Mouse (Mus musculus) liver, embryonic 14.5 days (tissue): ENCODE results near the gene Dyrk3. TPM values are rescaled to one million over a fixed set of nuclear protein-coding genes. Genes with fewer than 3 reads are reported as not detected.

Experiments
- ATAC-seq: fragments of 200-750 bp; cut with Nextera tagmentation; 2 replicates; pipeline ENCODE4 v1.8.0; 2017; ENCODE audit warnings: moderate number of reproducible peaks, mild to moderate bottlenecking, moderate library complexity; ENCODE audit not compliant: insufficient read depth
- DNase-seq, 3 experiments: peaks; one replicate each; pipeline ENCODE4 v3.0.0-alpha.2; 2012 to 2013; ENCODE audit warnings: low read depth in 3 of 3, low spot score in 3 of 3
- H3K27ac ChIP-seq: fragments of 300-500 bp; sonication (generic); 2 replicates; pipeline ENCODE4 v1.5.1; 2014; ENCODE audit warnings: moderate library complexity, mild to moderate bottlenecking, control low read depth, inconsistent platforms
- H3K27me3 ChIP-seq: fragments of 300-500 bp; sonication (generic); 2 replicates; pipeline ENCODE4 v1.6.1; 2014; ENCODE audit warnings: mild to moderate bottlenecking, low read length, moderate library complexity; ENCODE audit not compliant: control insufficient read depth, insufficient read depth
- H3K36me3 ChIP-seq: fragments of 300-500 bp; sonication (generic); replicated peaks from 2 replicates; pipeline ENCODE4 v1.6.1; 2014; ENCODE audit warnings: low read depth; ENCODE audit not compliant: control insufficient read depth, insufficient read depth
- H3K4me1 ChIP-seq, 2 experiments: fragments of 200-500 bp in 1 of 2; fragments of 300-500 bp in 1 of 2; sonication (generic) in 1 of 2; replicated peaks; 2 replicates each; pipeline ENCODE4 v1.6.1; 2012 to 2014; ENCODE audit warnings: antibody characterized with exemption in 1 of 2, inconsistent platforms in 1 of 2, low read length in 1 of 2; ENCODE audit not compliant: control insufficient read depth in 2 of 2, insufficient read depth in 2 of 2
- H3K4me2 ChIP-seq: fragments of 300-500 bp; sonication (generic); 2 replicates; pipeline ENCODE4 v1.6.1; 2014; ENCODE audit warnings: low read depth, mild to moderate bottlenecking, control low read depth, moderate library complexity
- H3K4me3 ChIP-seq, 2 experiments: fragments of 200-500 bp in 1 of 2; fragments of 300-500 bp in 1 of 2; sonication (generic) in 1 of 2; 2 replicates each; pipeline ENCODE4 v1.5.1; 2012 to 2014; ENCODE audit warnings: low read depth in 2 of 2, low read length in 2 of 2, mild to moderate bottlenecking in 2 of 2, control low read depth in 1 of 2, inconsistent platforms in 1 of 2, moderate library complexity in 1 of 2; ENCODE audit not compliant: insufficient read depth in 1 of 2
- H3K9ac ChIP-seq: fragments of 300-500 bp; sonication (generic); replicated peaks from 2 replicates; pipeline ENCODE4 v1.6.1; 2014; ENCODE audit warnings: mild to moderate bottlenecking, control low read depth, moderate library complexity
- H3K9me3 ChIP-seq: fragments of 300-500 bp; sonication (generic); 2 replicates; pipeline ENCODE4 v1.6.1; 2016; ENCODE audit warnings: low read length, mixed read lengths; ENCODE audit not compliant: control insufficient read depth
- CTCF ChIP-seq: IDR thresholded peaks from 2 replicates; pipeline ENCODE4 v1.5.1; 2016; ENCODE audit warnings: antibody characterized with exemption, low read depth, control low read depth
- EP300 ChIP-seq: IDR thresholded peaks from 2 replicates; pipeline ENCODE4 v1.6.1; 2016; ENCODE audit warnings: antibody characterized with exemption, low read depth
- WGBS: fragments of 180-500 bp; shearing (Covaris S2); extraction: QIAGEN DNeasy Blood & Tissue Kit; methylation state at CpG from one replicate; pipeline ENCODE4 v1.1.7; 2014; ENCODE audit not compliant: insufficient replicate concordance; 5-methylcytosine and 5-hydroxymethylcytosine counted together
- polyA plus RNA-seq, 2 experiments: library from polyadenylated mRNA; depleted of rRNA in 1 of 2; stranded (reverse) in 1 of 2; unstranded in 1 of 2; fragments of >200 nt; fragmentation: Nextera tagmentation in 1 of 2; extraction: Ambion mirVana in 1 of 2; gene quantifications; 2 replicates each; pipeline versions ENCODE4 v1.2.1 to v1.2.3; 2012 to 2014

The Dyrk3 gene
- polyA plus RNA-seq (2012; rRNA removed): 8.5 and 10.6 TPM in 2 replicates
- polyA plus RNA-seq (2014; fragmentation: Nextera tagmentation; extraction: Ambion mirVana): 14.3 and 14.9 TPM in 2 replicates

GRCm38 (mm10) chr1:131138191-131139016, at the start of gene Dyrk3:
Gene Dyrk3 (minus strand): TSS chr1:131138340.
- Histone ChIP-seq H3K27ac (peak within 1 kb of the TSS; percentile 88), H3K4me1 (peaks cover 18 to 29% of the 10 kb centered on the region in 2 experiments), H3K4me2 (peak within 1 kb of the TSS; percentile 92), H3K9ac (peak within 1 kb of the TSS; percentile 93), H3K27me3 (no peaks in the 10 kb centered on the region), H3K4me3 (peak within 1 kb of the TSS; percentile 77 to 91), H3K36me3 (peaks cover 18% of the 10 kb centered on the region), H3K9me3 (no peaks in the 10 kb centered on the region)
- WGBS: 2% methylated on average over 49 of the region's 49 CpGs
- peak; percentile 83 to 89 (median 86) for DNase-seq
- TF ChIP-seq CTCF (peak; percentile 70), EP300 (no peak)
- peak; percentile 96 for ATAC-seq

GRCm38 (mm10) chr1:131187856-131188255, 49.7 kb upstream of the Dyrk3 start:
- Histone ChIP-seq H3K27me3 (no peaks in the 10 kb centered on the region), H3K4me1 (no peaks in the 10 kb centered on the region; a peak in 1 of 4 replicates), H3K9me3 (no peaks in the 10 kb centered on the region), H3K36me3 (no peaks in the 10 kb centered on the region), H3K27ac (no peak overlapping the region), H3K9ac (no peak overlapping the region), H3K4me3 (no peak overlapping the region), H3K4me2 (no peak overlapping the region)
- WGBS: 72% methylated on average over 5 of the region's 5 CpGs
- no peak for TF ChIP-seq CTCF
- no peak for TF ChIP-seq EP300
- no peak for DNase-seq
- no peak for ATAC-seq

- Histone ChIP-seq H3K9ac (no peak overlapping the region), H3K4me3 (no peak overlapping the region), H3K9me3 (no peaks in the 10 kb centered on the region), H3K4me1 (no peaks in the 10 kb centered on the region; a peak in 1 of 4 replicates), H3K27me3 (no peaks in the 10 kb centered on the region), H3K4me2 (no peak overlapping the region), H3K36me3 (no peaks in the 10 kb centered on the region), H3K27ac (no peak overlapping the region)
- DNase-seq (no peak), ATAC-seq (no peak)
- WGBS: 58% methylated on average over 6 of the region's 6 CpGs
- TF ChIP-seq CTCF (0 out of 2 replicates have a peak, but pooled peaks have one; percentile 3), EP300 (no peak)
Observed at GRCm38 (mm10) chr1:131186995-131187394, 48.9 kb upstream of the Dyrk3 start.

GRCm38 (mm10) chr1:131185821-131186506, 47.8 kb upstream of the Dyrk3 start:
- no peaks in the 10 kb centered on the region for H3K36me3 ChIP-seq
- H3K4me2 ChIP-seq: no peak overlapping the region
- H3K9me3 ChIP-seq: no peaks in the 10 kb centered on the region
- H3K9ac ChIP-seq: no peak overlapping the region
- TF ChIP-seq CTCF: no peak
- no peak for TF ChIP-seq EP300
- H3K4me1 ChIP-seq: no peaks in the 10 kb centered on the region; a peak in 1 of 4 replicates
- H3K27me3 ChIP-seq: no peaks in the 10 kb centered on the region
- H3K4me3 ChIP-seq: no peak overlapping the region
- DNase-seq (no peak), ATAC-seq (no peak)
- 57% methylated on average over 13 of the region's 13 CpGs for WGBS
- H3K27ac ChIP-seq: no peak overlapping the region
